Mouse (Mus musculus) cerebellum, postnatal 25 days (tissue): ENCODE data around the gene Cenpf.
"Not testable (repeated sequence)": the region's sequence is repeated elsewhere in the genome, so short reads cannot be mapped to it uniquely, and the experiment has no call there.

ENCODE experiments used
- DNase-seq, 2 experiments: peaks; one replicate each; pipeline ENCODE4 v3.0.0; 2021; ENCODE audit warnings: mixed read lengths in 2 of 2

Cenpf gene

DNA sequence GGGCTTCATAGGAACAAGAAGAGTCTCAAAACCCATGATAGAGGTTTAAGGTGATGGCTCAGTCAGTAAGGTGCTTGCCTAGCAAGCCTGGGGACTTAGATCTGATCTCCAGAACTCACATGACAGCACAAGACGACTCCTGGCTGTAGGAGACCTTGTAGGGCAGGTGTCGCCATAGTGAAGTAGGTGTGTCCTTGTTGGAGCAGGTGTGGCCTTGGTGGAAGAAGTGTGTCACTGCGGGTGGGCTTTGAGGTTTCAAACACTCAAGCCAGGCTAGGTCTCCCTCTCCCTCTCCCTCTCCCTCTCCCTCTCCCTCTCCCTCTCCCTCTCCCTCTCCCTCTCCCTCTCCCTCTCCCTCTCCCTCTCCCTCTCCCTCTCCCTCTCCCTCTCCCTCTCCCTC lies 4.6 kb upstream of the Cenpf start:
- not testable (repeated sequence) for DNase-seq

DNA sequence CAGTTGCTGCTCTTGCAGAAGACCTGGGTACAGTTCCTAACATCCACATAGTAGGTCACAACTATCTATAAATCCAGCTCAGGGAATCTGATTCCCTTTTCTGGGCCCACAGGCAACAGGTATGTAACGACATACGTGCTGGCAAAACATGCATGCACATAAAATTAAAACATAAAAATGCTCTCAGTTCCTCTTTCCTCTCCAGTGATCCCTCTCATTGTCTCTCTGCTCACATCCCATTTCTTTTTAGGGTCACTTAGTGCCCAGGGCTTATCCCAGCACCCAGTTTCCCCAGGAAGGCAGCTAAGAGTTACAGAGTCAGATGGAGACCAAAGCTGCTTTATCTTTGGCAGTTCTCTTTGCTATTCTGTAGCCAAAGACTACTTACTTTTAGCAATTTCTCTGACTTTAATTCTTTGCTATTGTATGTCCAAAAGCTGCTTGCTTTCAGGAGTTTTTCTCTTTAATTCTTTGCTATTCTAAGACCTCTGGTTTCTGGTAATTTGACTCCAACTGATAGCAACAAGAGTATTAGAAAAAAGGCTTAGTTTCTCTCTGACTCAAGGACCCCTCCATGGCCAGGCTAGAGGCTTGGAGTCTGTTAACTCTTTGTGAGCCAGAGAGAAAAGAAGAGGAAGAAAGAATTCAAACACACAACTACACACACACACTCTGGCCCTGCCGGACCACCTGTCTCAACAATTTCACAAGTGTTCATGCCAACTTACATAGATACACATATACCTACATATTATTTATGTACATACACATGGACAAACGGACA lies 1.4 kb upstream of the Cenpf start:
- DNase-seq: no peak

DNA sequence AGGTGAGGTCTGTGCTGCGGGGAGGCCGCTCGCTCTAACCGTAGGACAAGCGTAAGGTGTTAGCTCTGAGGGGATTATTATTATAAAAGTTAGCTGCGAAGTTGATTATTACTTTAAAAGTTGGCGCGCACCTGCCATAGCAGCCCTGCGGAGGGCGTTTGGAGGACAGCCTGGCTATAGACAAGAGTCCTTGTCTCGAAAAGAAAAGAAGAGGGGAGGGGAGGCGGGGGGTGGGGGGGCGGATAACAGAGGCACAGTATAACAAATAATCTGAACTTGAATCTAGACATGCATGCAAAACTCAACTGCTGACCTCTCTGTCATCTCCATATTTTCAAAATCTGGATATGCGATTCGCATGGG lies 483 bp upstream of the Cenpf start:
- no peak for DNase-seq

DNA sequence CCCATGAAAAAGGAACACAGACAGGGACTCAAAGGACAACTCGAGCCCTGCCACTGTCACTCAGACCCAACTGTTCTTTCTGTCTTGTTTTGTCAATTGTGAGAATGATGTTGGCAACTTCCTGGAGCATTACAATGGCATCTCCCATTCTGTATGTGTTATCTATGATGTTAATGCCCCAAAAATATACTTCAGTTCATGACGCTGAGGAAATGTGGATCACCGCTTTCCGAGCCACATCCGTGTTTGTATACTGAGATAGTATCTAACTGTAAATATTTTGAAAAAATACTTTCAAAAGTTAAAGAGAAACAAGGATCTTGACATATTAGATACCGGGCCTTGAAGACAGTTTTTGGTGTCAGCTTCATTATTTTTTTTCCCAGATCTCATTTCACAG lies 1.9 kb downstream of the Cenpf start:
- no peak for DNase-seq

DNA sequence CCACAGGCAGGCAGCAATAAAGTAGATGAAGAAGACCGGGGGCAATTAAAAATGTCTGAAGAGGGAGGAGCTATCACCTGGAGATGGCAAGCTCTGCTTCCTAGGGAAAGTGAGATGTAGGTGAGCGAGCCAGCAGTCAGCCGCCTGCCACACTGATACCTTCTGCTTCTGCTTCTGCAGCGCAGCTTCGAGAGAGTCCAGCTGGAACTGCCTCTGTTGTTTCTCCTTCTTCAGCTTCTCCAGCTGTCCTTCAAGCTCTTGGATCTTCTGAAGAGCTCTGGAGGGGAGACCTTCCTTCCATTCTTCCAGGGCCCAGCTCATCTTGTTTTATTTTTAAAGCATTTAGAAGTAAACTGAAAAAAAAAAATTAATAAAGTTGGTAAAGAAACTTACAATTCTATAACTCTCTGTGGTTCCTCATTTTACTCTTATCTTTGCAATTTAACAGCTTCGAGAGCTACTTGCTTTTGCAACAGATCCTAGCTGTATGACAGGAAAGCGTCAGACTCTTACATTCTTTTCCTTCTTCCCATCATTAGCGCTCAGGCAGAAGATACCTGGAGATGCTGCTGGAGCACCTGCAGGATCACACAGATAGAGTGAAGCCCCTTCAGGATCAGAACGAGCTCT lies 3.0 kb downstream of the Cenpf start:
- no peak for DNase-seq

DNA sequence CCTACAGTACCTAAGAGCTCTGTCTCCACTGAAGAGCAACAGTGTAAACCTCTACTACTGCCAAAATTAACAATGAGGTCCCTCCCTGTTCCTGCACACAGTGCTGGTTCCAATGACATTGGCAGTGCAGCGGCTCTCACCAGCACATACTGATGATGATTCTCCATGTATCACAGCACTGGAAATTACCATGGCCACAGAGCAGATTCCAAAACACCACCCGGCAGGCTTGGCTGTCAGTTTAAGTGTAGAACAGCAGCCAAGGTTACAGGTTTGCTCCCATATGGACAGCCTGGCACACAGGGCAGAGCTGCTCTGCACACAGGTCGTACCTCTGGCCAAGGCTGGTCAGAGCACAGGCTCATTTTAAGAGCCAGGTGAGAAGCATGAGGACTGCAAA lies 8.3 kb downstream of the Cenpf start:
- DNase-seq: peak; percentile 77 to 79

DNA sequence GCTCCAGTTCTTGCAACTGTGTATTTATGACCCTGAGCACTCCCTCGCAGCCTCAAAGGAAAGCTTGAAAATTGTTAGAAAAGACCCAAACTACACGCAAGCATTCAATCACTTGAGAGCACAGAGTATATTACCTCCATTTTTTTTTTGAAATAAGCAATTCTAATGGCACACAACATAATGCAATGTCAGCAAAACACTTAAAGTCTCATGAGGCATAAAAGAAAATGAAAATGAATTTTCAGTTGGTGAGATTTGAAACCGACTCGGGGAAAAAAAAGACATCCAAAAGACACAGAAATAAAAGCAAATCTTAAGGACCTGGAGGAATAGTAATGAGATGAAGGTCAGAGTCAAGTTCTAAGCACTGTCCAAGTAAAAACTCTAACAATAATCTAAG lies 11.9 kb downstream of the Cenpf start:
- no peak for DNase-seq

DNA sequence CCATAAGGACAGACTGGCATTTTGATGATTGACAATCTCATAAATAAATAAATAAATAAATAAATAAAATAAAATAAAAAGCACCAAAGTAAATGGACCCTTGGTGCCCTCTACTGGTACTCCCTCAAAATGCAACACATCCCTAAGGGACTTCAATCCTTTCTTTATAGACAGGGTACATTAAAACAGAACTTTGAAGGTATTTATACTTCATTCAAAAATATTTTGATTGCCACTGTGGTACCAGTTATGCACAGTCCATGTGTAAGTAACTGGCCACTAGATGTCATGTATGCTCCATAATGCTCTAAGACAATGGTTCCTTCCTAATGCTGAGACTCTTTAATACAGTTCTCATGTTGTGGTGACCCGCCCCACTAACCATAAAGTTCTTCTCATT lies 12.5 kb downstream of the Cenpf start:
- DNase-seq: peak; percentile 34 to 78

DNA sequence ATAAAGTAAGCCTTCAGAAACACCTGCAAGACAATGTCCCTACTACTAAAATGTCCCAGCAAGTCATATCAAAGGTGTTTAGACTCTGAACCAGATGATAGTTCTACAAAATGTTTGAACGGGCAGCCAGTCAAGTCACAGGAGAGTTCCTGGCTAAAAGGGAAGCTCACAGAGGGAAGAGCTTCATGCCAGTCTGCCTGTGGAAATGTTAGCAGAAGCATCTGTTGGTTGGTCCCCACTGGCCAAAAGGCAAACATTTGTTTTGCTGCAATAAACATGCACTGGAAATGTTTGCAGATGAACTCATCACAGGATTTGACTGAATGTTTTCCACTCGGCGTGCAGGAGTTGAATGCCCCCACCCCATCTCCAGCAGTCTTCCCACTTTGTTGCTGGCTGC lies 21.9 kb downstream of the Cenpf start:
- DNase-seq: peak; percentile 56 to 62

DNA sequence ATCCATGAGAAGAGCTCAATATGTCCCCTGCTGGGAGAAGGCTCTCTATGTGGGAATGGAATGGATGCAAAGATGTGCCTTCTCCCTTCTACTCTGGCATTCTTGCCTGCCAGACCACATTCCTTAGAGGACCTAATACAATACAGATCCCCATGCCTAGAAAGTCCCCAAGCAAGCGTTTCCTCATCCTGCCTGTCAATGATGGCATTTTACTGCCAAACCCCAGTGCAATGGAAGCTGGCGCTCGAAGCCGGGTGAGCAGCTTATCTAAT lies 23.1 kb downstream of the Cenpf start:
- DNase-seq: no peak

DNA sequence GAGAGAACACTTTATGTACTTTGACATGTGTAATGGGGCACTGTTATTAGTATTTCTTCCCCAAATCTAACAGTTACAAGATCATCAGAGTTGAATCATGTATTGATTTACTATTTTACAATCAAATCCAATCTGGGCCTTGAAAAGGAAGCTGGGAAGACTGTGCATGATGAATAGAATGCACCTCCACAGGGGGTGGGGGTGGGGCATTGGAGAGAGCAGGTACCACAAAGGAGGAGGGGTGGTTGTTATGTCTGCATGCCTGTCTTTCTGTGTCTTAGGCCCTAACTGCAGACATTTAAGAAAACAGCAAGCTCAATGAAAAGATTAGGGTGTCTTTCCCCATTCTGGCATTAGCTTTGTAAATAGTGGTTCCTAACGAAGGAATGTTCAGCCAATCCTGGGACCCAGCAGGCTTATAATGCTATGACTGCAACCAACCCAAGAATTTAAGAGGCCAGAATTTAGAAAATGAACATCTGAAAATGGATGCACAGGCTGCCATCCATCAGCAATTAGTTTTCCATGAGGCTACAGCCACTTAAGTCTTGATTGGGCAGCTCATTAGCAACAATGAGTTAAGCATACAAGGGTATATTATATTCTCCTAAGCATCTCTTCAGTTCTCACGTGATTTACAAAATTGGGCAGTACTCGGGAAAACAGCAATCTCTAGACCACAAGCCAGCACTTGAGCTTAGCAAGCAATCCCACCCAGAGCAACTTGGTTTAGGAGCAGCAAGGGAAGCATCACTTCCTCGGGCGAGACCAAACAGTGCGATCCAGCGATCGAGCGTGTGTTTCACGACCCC lies 23.6 kb downstream of the Cenpf start:
- DNase-seq: no peak

DNA sequence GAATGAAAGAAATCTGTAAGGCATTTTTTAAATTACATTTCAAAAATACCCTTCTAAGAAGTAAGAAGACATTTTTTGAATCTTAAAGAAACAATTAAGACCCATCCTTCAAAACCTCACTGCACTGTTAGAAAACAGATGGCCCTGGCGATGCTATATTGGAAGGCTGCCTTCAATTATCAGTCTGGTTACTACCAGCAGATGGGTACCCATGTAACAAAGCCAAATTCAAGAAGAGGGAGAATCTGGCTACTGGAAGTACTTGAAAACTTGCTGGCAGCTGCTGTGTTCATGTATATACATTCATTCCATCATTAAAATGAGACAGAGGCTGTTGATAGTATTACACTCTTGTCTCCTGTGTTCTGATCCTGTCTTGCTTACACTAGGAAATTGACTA lies 24.4 kb downstream of the Cenpf start:
- DNase-seq: peak; percentile 62 to 76

DNA sequence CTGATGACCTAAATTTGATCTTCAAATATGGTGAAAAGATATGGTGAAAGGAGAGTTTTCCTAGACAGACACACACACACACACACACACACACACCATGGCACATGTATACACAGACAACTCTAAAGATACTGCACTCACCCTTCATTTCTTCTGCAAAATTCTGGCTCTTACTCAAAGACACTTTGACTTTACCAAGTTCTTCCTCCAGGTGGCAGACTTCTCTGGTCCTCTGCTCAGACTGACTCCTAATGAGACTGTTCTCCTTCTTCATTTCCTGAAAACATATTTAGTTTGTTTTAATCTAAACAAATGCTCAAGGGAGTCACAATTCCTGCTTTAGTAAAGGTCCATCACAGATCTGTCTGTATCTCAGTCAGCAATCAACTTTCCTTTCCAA lies 26.0 kb downstream of the Cenpf start:
- peak; percentile 25 to 66 for DNase-seq

DNA sequence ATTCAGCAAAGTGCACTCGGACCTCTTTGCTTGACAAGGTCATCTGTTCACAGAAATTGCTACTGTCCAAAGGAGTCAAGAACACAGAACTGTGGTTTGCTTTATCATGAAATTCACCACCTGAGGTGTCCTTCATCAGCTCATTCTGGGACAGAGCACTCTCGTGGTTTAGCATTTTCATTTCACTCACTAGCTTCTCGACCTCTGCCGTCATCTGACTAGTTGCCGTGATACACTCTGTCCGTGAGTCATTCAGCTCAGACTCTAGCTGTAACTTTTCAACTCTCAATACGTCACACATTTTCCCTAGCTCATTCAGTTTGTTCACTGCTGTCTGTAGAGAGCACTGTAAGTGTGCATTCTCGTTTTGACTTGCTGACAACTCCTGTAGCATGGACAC lies 30.5 kb downstream of the Cenpf start:
- DNase-seq: no peak

DNA sequence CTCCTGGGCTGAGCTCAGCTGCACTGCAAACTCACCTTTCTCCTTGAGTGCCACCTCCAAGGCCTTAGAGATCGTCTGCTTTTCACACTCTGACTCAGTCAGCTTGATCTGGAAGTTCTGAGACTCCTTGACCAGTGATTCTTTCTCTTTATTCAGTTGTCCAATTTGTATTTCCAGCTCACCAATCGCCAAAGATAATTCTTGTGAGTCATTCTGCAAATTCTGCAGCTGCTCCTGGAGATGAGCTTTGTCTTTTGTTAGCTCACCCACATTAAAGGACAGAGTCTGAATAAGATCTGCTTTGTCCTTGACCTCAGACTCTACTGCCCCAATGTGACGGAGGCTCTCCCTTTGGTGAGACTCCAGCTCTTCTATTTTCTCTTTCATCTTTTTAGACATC lies 34.1 kb downstream of the Cenpf start:
- DNase-seq: no peak

DNA sequence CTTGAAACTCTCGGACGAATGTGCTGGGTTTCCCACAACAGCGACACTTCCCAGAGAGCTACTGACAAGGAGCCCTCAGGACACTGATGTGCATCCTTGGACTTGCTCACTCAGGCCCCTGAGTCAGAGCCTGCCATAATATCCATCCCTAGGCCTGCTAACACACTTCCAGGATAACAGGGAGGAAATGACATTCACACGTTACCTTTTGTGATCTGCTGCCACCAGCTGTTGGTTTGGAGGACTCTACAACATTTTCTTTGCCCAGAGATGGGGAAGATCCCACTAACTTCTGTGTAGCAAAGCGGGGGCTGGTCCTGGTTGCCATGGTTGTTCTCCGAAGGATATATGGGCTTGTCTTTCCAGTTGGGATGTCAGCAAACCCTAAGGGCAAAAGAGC lies 41.3 kb downstream of the Cenpf start:
- DNase-seq: no peak

DNA sequence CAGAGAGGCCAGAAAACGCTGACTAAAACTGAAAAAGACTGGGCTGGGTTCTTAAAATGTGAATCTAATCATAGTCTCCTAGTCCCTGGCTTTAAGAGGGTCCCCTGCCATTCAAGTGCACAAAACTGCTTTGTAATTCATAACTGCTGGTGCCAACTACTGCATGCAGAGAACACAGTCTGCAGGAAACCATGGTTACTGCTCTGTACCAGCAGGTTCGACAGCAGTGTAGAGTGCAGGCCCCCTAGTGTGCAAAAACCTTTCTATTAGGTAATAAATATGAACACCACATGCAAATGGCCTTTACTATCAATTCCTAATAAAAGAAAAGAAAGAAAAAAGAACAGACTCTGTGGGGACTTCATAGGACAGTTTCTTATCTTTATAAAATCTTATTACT lies 42.5 kb downstream of the Cenpf start:
- DNase-seq: no peak

DNA sequence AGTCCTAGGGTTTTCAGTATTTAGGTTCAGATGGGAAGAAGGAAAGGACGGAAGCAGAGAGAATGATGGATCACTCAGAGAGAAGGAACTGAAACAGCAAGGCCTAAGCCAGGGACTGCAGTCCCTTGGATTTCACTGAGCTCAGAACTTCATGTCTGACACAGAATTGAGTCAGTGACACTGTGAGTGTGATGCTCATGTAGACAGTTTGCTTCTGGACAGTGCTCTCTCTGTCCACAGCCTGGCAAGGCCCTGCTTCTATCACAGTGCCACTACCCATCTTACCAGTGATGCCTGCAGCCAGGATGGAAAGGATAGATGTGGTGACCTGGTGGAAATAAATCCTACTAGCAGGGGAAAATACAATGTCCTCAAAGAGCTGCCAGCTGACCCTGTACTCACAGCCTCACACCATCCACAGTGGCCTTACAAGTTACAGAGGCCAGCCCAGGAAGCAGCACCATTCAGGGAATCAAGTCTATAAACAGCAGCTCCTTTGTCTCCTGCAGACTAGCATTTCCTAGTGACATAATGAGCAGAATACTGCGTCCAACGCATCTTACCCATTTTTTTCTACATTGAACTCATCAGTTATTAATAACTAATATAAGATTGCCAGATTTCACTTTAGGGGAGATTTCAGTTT lies 43.1 kb downstream of the Cenpf start:
- no peak for DNase-seq

DNA sequence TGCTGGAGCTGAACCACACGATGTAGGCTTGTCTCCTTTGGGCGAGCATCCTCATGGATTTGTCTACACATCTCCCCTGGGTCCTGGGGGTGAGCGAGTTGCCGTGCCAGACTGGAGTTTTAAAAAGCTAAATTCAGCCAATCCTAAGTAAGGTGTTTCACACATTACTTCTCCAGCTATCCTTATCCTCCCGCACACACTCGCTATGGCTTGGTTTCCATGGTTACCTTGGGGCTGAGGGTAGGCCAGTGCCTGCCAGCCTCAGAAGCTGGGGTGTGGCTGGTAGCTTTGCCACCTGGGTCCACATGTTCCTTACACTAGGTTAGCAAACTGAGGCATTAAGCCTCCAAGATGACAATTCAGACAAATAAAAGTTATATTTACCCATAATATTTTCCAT lies 48.3 kb downstream of the Cenpf start:
- DNase-seq: no peak

DNA sequence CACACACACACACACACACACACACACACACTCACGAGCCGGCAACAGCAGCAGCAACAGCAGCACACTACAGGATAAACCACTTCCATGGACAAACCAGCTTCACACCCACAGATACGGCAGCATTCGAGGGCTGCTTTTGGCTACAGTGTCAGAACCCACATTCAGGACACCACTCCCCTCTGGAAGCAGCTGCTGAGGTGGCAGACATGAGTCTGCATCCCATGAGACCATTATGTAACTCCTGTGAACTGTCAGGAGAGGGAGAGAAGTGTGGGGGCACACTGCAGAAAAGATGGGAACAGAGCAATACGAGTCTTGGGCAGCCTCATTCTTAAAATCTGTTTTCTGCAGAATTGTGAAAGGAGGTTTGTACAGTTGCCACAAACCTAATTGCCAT lies 54.1 kb downstream of the Cenpf start:
- no peak for DNase-seq

DNA sequence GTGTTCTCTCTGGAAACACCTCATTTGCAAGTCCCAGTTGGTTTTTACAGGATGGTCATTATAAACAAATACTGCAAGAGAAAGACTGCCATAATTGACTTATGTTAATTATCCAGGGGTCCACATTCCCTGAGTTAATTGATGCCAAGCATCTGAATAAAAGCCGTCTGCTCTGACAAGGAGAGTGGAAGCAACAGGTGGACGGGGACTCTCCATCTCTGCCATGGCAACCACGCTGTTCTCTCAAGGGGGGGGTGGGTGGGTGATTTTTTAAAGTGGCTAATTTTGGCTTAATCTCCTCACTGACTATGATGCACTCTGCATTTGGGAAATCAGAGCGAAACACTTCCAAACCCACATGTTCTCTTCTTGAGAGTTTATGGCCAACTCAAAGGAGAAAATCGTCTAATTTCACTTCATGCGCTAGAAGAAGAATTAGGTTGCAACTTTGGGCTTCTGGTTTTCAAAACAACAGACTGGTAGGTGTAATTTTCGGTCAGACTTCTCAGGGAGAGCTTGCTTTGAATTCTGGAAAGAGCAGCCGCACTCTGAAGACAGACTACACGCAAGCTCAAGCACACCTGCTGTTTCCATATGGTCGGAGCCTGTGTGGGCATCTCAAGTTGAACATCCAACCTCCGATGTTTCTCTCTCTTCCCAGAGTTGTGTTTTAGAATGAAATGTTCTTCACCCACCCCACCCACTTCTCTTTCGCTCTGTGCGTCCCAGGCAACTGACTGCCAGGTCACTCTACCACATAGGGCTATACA lies 55.8 kb downstream of the Cenpf start:
- peak; percentile 23 to 38 for DNase-seq

DNA sequence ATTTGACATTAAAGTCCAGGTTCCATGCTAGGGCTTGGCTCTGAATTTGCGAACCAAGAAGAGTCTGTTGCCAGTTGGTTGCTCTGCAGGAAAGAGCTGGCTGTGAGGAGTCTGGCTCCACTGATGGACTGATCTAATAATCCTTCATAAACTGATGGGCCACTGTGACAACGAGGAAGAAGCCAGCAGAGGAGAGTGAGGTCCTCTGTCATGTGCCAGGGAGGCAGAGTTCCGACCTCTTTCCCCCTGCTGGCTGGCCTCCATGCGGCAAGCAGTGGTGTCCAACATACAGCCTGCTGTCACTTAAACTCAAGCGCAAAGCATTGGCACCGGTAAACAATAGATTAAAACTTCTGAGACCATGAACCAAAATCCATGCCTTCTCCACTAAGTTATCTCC lies 57.9 kb downstream of the Cenpf start:
- peak; percentile 35 to 50 for DNase-seq
